Mouse (Mus musculus) megakaryocyte, embryonic 14.5 days (primary cell): ENCODE data around the gene Urgcp. TPM values are rescaled to one million over a fixed set of nuclear protein-coding genes. Genes with fewer than 3 reads are reported as not detected.

Source experiments
- H3K27me3 ChIP-seq: replicated peaks from 2 replicates; pipeline ENCODE3; 2012; ENCODE audit warnings: inconsistent platforms
- H3K36me3 ChIP-seq: replicated peaks from 2 replicates; pipeline ENCODE3; 2012; ENCODE audit warnings: low read length, inconsistent platforms, mixed read lengths
- H3K4me1 ChIP-seq: 2 replicates; pipeline ENCODE4 v1.6.1; 2012; ENCODE audit warnings: inconsistent platforms
- H3K4me3 ChIP-seq: replicated peaks from 2 replicates; pipeline ENCODE3; 2012; ENCODE audit warnings: moderate library complexity, mild to moderate bottlenecking, inconsistent platforms
- H3K9me3 ChIP-seq: 2 replicates; pipeline ENCODE4 v1.6.1; 2012; ENCODE audit warnings: inconsistent platforms
- FLI1 ChIP-seq: IDR thresholded peaks from 2 replicates; pipeline ENCODE4 v1.6.1; 2012; ENCODE audit warnings: low read length, inconsistent platforms, mixed read lengths
- GATA1 ChIP-seq: IDR thresholded peaks from 3 replicates; pipeline ENCODE4 v1.6.1; 2012; ENCODE audit warnings: mixed read lengths, low read length, inconsistent platforms, borderline replicate concordance
- polyA plus RNA-seq: library from polyadenylated mRNA; stranded (reverse); fragments of >175 nt; gene quantifications from 2 replicates; pipeline ENCODE4 v1.2.3, GENCODE M21; 2012; ENCODE audit warnings: low replicate concordance; ENCODE audit not compliant: insufficient read depth

Gene Urgcp
- polyA plus RNA-seq, 1 experiment = 10.2 TPM

DNA sequence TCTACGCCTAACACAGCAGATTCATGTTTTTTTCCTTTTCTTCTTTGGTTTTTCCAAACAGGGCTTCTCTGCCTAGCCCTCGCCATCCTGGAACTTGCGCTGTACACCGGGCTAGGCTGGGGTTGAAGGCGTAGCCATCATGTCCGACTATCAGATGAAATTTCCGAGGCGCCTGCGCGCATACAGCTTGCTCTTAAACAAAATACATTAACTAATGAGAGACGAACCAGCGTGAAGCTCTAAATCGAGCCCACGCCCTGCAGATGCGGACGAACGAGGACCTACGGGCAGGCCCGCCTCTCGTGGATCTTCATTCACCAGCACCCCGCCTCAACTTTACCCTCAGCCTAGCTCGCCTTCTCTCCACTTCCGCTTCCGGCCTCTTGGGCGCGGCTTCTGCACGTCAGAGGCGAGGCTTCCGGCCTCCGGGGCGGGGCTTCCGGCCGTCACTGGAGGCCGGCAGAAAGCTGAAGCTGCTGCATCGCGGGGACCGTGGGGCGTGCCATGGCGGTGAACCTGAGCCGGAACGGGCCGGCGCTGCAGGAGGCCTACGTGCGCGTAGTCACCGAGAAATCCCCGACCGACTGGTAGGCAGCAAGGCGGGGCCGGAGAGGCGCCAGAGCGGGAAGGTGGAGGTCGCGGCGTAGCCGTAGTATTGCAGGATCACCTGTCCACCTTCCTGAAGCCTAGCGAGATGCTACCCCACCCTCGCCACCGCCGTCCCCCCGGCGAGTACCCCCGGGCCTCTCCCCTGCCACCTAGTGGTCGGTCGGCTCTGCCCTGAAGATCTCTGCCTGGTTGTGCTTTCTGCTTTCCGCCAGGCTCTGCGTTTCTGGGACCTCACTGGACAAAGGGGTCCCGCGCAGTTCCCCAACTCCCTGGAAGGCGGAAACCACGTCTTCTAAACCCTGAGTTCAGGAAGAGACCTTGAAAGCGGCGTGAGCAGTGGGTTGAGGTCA lies 26.2 kb upstream of the Urgcp start, which contains the start of gene Dbnl:
TSS of gene Dbnl (plus strand) at position 433 of the 959 bp plus-strand sequence.
- H3K4me1 ChIP-seq = peaks cover 65% of the 10 kb centered on the region
- no peaks in the 10 kb centered on the region for H3K9me3 ChIP-seq
- H3K36me3 ChIP-seq = peaks cover 45% of the 10 kb centered on the region
- no peaks in the 10 kb centered on the region for H3K27me3 ChIP-seq
- TF ChIP-seq GATA1 = no peak
- TF ChIP-seq FLI1 = peak; percentile 99
- peak within 1 kb of the TSS; percentile 99 for H3K4me3 ChIP-seq

DNA sequence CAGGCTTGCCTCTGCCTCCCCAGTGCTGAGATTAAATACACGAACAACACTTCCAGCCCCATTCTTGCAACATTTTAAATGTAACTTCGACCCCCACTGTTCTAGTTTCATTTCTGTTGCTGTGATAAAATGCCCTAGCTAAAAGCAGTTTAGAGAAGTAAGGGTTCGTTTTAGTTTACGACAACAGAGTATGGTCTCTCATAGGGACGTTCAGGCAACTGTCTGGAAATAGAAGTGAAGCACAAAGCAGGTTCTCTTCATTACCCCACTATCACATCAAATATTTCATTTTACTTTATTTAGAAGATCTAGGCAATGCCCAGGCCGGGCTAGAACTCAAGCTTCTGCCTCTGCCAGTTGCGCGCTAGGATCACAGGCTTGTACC lies 25.5 kb upstream of the Urgcp start:
- Histone ChIP-seq H3K4me3 (peak overlapping the region; percentile 99), H3K4me1 (peaks cover 62% of the 10 kb centered on the region), H3K27me3 (no peaks in the 10 kb centered on the region), H3K36me3 (peaks cover 38% of the 10 kb centered on the region), H3K9me3 (no peaks in the 10 kb centered on the region)
- TF ChIP-seq GATA1 (no peak), FLI1 (no peak)

DNA sequence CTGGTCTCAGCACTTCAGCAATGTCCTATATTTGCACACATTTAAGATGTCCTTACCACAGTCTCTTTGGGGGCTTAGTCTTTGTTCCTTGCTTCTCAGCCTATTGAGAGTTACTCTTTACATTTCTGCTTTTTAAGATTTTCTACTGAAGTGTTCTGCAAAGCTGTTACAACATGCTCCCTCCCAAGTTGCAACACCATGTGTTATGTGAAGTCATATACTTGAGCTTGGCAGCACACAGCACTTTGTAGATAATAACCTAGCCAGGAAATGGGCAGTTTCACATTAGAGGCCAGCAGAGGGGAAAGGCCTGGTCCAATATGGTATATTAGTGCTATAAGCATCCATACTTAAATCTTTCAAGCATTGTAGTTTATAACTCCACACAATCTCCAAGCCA lies 23.6 kb upstream of the Urgcp start:
- H3K9me3 ChIP-seq = no peaks in the 10 kb centered on the region
- peaks cover 53% of the 10 kb centered on the region for H3K4me1 ChIP-seq
- H3K36me3 ChIP-seq = peaks cover 33% of the 10 kb centered on the region
- peak overlapping the region; percentile 72 for H3K4me3 ChIP-seq
- H3K27me3 ChIP-seq = no peaks in the 10 kb centered on the region
- TF ChIP-seq GATA1 (no peak), FLI1 (no peak)

DNA sequence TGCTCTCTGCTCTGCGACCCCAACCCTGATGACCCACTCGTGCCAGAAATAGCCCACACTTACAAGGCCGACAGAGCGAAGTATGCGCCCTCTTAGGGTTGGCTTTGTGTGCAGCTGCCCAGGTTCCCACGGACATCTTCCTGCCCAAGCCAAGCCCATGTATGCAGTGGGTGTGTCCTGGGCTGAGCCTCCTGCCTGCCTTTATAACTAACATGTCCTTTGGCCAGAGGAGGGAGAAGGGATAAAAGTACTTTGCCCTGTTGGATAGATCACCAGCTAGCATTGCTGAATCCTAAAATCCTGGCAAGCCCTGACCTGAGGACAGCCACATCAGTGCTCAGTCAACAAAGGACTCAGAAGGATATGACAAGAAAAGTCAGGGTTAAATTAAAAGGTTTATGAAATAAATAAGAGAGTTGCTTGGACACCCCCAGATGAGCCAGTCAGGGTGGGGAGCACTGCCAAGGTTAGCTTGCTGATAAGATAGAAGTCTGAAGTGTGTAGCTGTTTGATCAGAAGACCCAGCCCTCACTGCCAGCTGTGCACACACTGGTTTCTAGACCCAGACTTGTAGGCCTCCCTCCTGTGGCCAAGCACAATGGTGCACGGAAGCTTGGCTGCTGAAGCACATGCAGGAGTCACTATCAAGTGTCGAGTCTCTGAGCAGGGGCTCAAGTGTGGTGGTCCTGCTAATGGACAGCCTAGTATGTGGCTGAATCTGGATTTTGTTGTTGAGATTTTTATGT lies 20.2 kb upstream of the Urgcp start:
- H3K4me1 ChIP-seq = peaks cover 42% of the 10 kb centered on the region

GRCm38 (mm10) chr11:5780035-5780499 lies 17.9 kb upstream of the Urgcp start:
- no peaks in the 10 kb centered on the region for H3K9me3 ChIP-seq
- H3K36me3 ChIP-seq = peaks cover 32% of the 10 kb centered on the region
- no peak overlapping the region for H3K4me3 ChIP-seq
- H3K27me3 ChIP-seq = no peaks in the 10 kb centered on the region
- TF ChIP-seq GATA1 (no peak), FLI1 (no peak)
- peaks cover 36% of the 10 kb centered on the region for H3K4me1 ChIP-seq

More for the DNA sequence above, 20.2 kb upstream of the Urgcp start:
- no peaks in the 10 kb centered on the region for H3K9me3 ChIP-seq
- H3K4me3 ChIP-seq = no peak overlapping the region
- H3K36me3 ChIP-seq = peaks cover 32% of the 10 kb centered on the region
- no peaks in the 10 kb centered on the region for H3K27me3 ChIP-seq
- TF ChIP-seq FLI1 = no peak
- no peak for TF ChIP-seq GATA1

GRCm38 (mm10) chr11:5778481-5778880 lies 16.3 kb upstream of the Urgcp start:
- H3K9me3 ChIP-seq = peaks cover 1% of the 10 kb centered on the region
- peaks cover 24% of the 10 kb centered on the region for H3K36me3 ChIP-seq
- no peak overlapping the region for H3K4me3 ChIP-seq
- H3K4me1 ChIP-seq = peaks cover 36% of the 10 kb centered on the region
- TF ChIP-seq GATA1 (no peak), FLI1 (no peak)
- no peaks in the 10 kb centered on the region for H3K27me3 ChIP-seq

- Histone ChIP-seq H3K27me3 (no peaks in the 10 kb centered on the region), H3K36me3 (peaks cover 37% of the 10 kb centered on the region), H3K9me3 (peaks cover 8% of the 10 kb centered on the region), H3K4me3 (no peak overlapping the region), H3K4me1 (peaks cover 52% of the 10 kb centered on the region)
- no peak for TF ChIP-seq FLI1
- TF ChIP-seq GATA1 = no peak
These were observed 3.8 kb upstream of the Urgcp start for GRCm38 (mm10) chr11:5766019-5766418.

GRCm38 (mm10) chr11:5762633-5762982 lies 432 bp upstream of the Urgcp start:
- TF ChIP-seq GATA1 (no peak), FLI1 (no peak)
- peaks cover 55% of the 10 kb centered on the region for H3K4me1 ChIP-seq
- H3K27me3 ChIP-seq = no peaks in the 10 kb centered on the region
- no peaks in the 10 kb centered on the region for H3K9me3 ChIP-seq
- peaks cover 13% of the 10 kb centered on the region for H3K36me3 ChIP-seq
- H3K4me3 ChIP-seq = peak overlapping the region; percentile 99

DNA sequence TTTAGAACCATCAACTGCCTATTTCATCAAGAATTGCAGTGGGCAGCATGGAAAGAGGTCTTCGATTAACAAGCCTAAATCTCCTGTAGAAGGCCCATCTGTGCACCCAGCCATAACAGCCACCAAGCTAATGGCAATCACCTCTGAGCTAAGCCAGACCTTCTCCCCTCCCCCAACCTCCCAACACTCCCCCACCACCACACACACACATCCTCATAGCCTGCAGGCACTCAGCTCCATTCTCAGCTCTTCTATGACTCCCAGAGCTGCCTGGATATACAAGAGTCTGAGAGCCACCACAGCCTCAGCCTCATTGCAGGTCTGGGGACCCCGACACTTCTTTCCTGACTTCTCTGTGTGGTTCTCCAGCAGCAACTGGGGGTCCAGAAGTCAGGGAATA lies 8.4 kb downstream of the Urgcp start:
- TF ChIP-seq FLI1 = no peak
- TF ChIP-seq GATA1 = no peak
- Histone ChIP-seq H3K4me1 (peaks cover 36% of the 10 kb centered on the region), H3K4me3 (no peak overlapping the region), H3K9me3 (peaks cover 29% of the 10 kb centered on the region), H3K36me3 (peaks cover 66% of the 10 kb centered on the region), H3K27me3 (no peaks in the 10 kb centered on the region)
